Mouse (Mus musculus) ES-E14 (cell line): ENCODE measurements at regions not wholly inside any gene's neighbourhood (a gene's known extent, or its start where the extent isn't known, plus 50 kb on each side); places are given as distances from the start of the nearest gene placed in this dataset.

Source experiments
- DNase-seq: peaks from one replicate; pipeline ENCODE4 v3.0.0-alpha.2; 2013; ENCODE audit warnings: low read depth, low spot score
- H3K27ac ChIP-seq: 2 replicates; pipeline ENCODE4 v1.5.1; 2012; ENCODE audit warnings: low read depth, mild to moderate bottlenecking, low read length, moderate library complexity, mixed read lengths; ENCODE audit not compliant: poor library complexity, insufficient read depth, severe bottlenecking
- H3K36me3 ChIP-seq: 2 replicates; pipeline ENCODE4 v1.6.1; 2012; ENCODE audit warnings: mild to moderate bottlenecking, low read length, moderate library complexity, mixed read lengths; ENCODE audit not compliant: control insufficient read depth, poor library complexity, insufficient read depth, severe bottlenecking
- H3K4me1 ChIP-seq, 2 experiments: fragments of 150-350 bp in 1 of 2; sonication (generic) in 1 of 2; 2 replicates each; pipeline ENCODE4 v1.6.1; 2012; ENCODE audit warnings: low read length in 2 of 2, mild to moderate bottlenecking in 1 of 2, mixed read lengths in 1 of 2; ENCODE audit not compliant: control insufficient read depth in 2 of 2, insufficient read depth in 2 of 2, poor library complexity in 1 of 2
- H3K4me3 ChIP-seq, 2 experiments: fragments of 150-350 bp in 1 of 2; sonication (generic) in 1 of 2; 2 replicates each; pipeline ENCODE4 v1.5.1; 2012; ENCODE audit warnings: low read length in 2 of 2, low read depth in 1 of 2, mild to moderate bottlenecking in 1 of 2, mixed read lengths in 1 of 2; ENCODE audit not compliant: insufficient read depth in 1 of 2, poor library complexity in 1 of 2, severe bottlenecking in 1 of 2
- H3K9ac ChIP-seq: 2 replicates; pipeline ENCODE4 v1.6.1; 2012; ENCODE audit warnings: low read depth, mild to moderate bottlenecking, low read length, mixed read lengths; ENCODE audit not compliant: poor library complexity, insufficient read depth, severe bottlenecking
- H3K9me3 ChIP-seq: fragments of 150-350 bp; sonication (generic); 2 replicates; pipeline ENCODE4 v1.6.1; 2012; ENCODE audit warnings: low read depth, mild to moderate bottlenecking, low read length; ENCODE audit not compliant: control insufficient read depth, insufficient read depth
- CHD2 ChIP-seq: IDR thresholded peaks from 2 replicates; pipeline ENCODE4 v1.6.1; 2014; ENCODE audit warnings: mild to moderate bottlenecking, low read depth, low read length, inconsistent platforms
- HCFC1 ChIP-seq: IDR thresholded peaks from 2 replicates; pipeline ENCODE4 v1.6.1; 2012; ENCODE audit warnings: low read length, inconsistent platforms, borderline replicate concordance; ENCODE audit not compliant: insufficient read depth
- MAFK ChIP-seq: IDR thresholded peaks from 2 replicates; pipeline ENCODE4 v1.6.1; 2014; ENCODE audit warnings: mild to moderate bottlenecking, low read depth, low read length, inconsistent platforms; ENCODE audit not compliant: insufficient read depth
- ZC3H11A ChIP-seq: IDR thresholded peaks from 2 replicates; pipeline ENCODE4 v1.6.1; 2012; ENCODE audit warnings: low read depth, mild to moderate bottlenecking, inconsistent platforms, low read length, borderline replicate concordance
- ZNF384 ChIP-seq: IDR thresholded peaks from 2 replicates; pipeline ENCODE4 v1.6.1; 2012; ENCODE audit warnings: low read depth, low read length, inconsistent platforms
- in situ Hi-C, 2 experiments: fragments of 600-800 bp; cut with MboI; formaldehyde crosslinking; loops; one replicate each; pipeline ENCODE4 v1.15.1; 2025; ENCODE audit warnings: low sequenced_read_pairs in 2 of 2, inconsistent platforms in 1 of 2; ENCODE audit not compliant: unreplicated experiment in 2 of 2

DNA sequence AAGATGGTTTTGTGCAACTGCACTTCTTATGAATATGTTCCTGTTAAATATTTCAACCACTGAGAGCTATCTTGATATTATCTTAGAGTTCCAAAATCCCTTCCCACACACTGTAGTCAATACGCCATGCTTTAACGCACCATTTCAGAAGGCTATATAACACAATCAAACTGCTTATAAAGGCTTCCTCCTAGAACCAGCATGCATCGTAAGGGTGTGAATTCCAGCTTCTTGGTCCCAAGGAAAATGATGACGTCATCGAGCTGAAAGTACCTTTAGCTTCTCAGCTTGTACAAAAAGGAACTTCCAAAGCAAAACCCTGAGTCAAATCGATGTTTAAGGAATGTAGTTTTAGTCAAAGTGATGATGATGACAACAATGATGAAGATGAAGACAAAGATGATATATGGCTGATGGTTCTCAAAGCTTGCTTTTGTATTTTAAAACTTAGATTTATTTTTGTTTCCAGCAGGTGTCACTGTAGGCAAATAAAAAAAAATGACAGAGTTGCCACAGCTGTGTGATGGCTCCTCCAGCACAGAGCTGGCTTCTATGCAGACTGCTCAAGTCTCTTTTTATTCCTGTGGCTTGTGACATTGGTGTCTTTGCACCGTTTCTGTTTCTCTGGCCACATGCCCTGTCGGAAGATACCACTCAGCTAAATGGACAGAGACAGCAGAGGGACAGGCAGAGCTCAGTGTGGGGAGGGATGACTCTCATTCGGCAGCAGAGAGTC lies 150.6 kb upstream of the Dnajc19 start:
- H3K4me3 ChIP-seq = no peak overlapping the region
- TF ChIP-seq ZNF384 (no peak), HCFC1 (no peak), MAFK (no peak), CHD2 (no peak), ZC3H11A (no peak)
- H3K4me1 ChIP-seq = peaks cover 0 to 2% of the 10 kb centered on the region in 2 experiments; a peak in 2 of 4 replicates
- in situ Hi-C loops = no loop called here
- H3K9ac ChIP-seq = no peak overlapping the region
- no peak for DNase-seq
- no peak overlapping the region for H3K27ac ChIP-seq
- H3K36me3 ChIP-seq = no peaks in the 10 kb centered on the region
- no peaks in the 10 kb centered on the region for H3K9me3 ChIP-seq

DNA sequence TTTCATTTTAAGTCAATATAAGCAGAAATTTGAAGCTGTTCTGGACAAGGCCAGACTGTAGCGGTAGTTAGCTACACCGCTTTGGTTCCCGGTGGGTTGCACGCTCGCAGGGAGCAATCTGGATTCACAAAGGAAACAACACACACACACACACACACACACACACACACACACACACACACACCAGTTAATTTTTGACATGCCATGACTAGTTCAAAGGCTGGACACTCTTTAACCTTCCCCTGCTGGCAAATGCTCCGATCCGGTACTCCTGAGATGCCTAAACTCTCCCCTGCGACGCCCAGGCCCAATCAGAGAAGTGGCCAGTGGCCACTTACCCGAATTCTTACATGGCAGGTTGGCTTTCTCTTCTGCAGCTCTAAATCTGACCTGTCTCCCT lies 141.2 kb upstream of the Dnajc19 start:
- Histone ChIP-seq H3K36me3 (no peaks in the 10 kb centered on the region), H3K9ac (no peak overlapping the region), H3K27ac (no peak overlapping the region), H3K4me3 (no peak overlapping the region), H3K4me1 (no peaks in the 10 kb centered on the region), H3K9me3 (no peaks in the 10 kb centered on the region)
- TF ChIP-seq MAFK (no peak), HCFC1 (no peak), ZNF384 (no peak), ZC3H11A (no peak), CHD2 (no peak)
- no peak for DNase-seq
- in situ Hi-C loops = loop anchor here in 1 of 2 experiments (25.0 kb wide), 1 partner anchor 1265 kb away; no protein-coding TSS in a partner anchor

DNA sequence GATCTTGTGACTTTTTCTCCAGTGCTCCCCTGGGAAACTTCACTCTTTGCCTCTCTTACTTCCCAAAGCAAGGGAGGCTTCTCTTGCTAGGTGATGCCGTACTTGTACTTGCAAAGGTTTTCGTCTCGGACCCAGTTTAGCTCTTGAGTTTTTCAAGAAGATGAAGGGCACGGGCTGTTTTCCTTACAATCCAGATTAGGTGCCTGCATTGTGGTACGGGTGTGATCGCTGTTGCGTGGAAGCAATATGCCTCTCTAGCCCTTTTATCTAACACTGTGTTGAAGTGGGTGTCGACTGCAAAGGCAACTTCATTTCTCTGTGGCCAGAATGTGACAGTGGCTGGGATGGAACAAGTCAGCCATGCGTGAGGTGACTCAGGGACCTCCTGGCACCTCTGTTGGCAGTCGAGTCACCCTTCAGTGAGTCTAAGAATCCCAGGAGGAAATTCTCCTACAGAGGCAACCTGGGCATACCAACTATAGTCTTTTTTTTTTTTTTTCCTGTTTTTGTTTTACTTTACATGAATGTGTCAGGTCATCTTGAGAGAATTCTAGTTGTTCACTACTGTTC lies 138.7 kb upstream of the Dnajc19 start:
- no peaks in the 10 kb centered on the region for H3K36me3 ChIP-seq
- in situ Hi-C loops = loop anchor here in 1 of 2 experiments (25.0 kb wide), 1 partner anchor 1267 kb away; no protein-coding TSS in a partner anchor
- TF ChIP-seq ZNF384 (no peak), MAFK (no peak), HCFC1 (no peak), CHD2 (no peak), ZC3H11A (no peak)
- DNase-seq = no peak
- no peak overlapping the region for H3K9ac ChIP-seq
- H3K27ac ChIP-seq = no peak overlapping the region
- no peaks in the 10 kb centered on the region for H3K4me1 ChIP-seq
- no peak overlapping the region for H3K4me3 ChIP-seq
- no peaks in the 10 kb centered on the region for H3K9me3 ChIP-seq

DNA sequence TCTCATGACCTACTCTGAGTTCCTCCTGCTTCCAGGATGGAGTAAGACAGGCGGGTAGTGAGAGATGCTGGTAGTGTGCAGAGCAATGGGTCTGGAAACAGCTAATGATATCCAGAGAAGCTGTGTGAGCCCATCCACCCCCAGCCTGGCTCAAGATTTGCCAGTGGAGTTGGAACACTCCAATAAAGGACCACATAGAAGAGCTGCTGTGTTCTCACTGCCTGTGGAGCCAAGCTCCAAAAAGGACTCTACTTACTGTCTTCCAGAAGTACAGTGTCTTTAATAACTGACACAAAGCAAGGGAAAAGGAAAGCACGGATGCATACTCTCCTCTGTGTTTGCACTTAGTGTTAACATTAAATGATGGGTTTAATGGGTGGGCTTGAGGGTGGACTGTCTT lies 138.0 kb upstream of the Dnajc19 start:
- Histone ChIP-seq H3K4me3 (no peak overlapping the region), H3K36me3 (no peaks in the 10 kb centered on the region), H3K27ac (no peak overlapping the region), H3K4me1 (no peaks in the 10 kb centered on the region), H3K9me3 (no peaks in the 10 kb centered on the region), H3K9ac (no peak overlapping the region)
- TF ChIP-seq MAFK (no peak), ZC3H11A (no peak), CHD2 (no peak), ZNF384 (no peak), HCFC1 (no peak)
- in situ Hi-C loops = loop anchor here in 1 of 2 experiments (25.0 kb wide), 1 partner anchor 1268 kb away; no protein-coding TSS in a partner anchor
- no peak for DNase-seq
